Mouse (Mus musculus): ENCODE results near the gene Gm3159. TPM values are rescaled to one million over a fixed set of nuclear protein-coding genes. Genes with fewer than 3 reads are reported as not detected.

Gm3159 gene
- not detected for total RNA-seq (2023)

GRCm38 (mm10) chr14:4397226-4397625, at the start of gene Gm3159:
Gm3159 (plus strand) TSS chr14:4397526.

GRCm38 (mm10) chr14:4414965-4415835, 17.9 kb downstream of the Gm3159 start, which contains the start of gene Gm3164:
Gm3164 (plus strand) TSS chr14:4415448.

GRCm38 (mm10) chr14:4430692-4431091, 33.4 kb downstream of the Gm3159 start, which contains the start of gene Gm3173:
Gm3173 (plus strand) TSS chr14:4430992.

Other genes starting within 250 kb of the Gm3159 start
- gene Gm3127, start 232.5 kb upstream of the Gm3159 start, total RNA-seq (2023): not detected
- not detected for gene Gm2974, start 214.9 kb upstream of the Gm3159 start, total RNA-seq (2023)
- gene Gm3138, start 147.9 kb upstream of the Gm3159 start, total RNA-seq (2023): not detected
- gene Gm3149, start 80.2 kb upstream of the Gm3159 start, total RNA-seq (2023): not detected
- gene 2610042L04Rik, start 62.8 kb upstream of the Gm3159 start, total RNA-seq (2023): not detected
- not detected for gene Gm3164, start 17.9 kb downstream of the Gm3159 start, total RNA-seq (2023)
- not detected for gene Gm3173, start 33.5 kb downstream of the Gm3159 start, total RNA-seq (2023)
- not detected for gene Gm3182, start 84.2 kb downstream of the Gm3159 start, total RNA-seq (2023)
- not detected for gene Gm3047, start 157.9 kb downstream of the Gm3159 start, total RNA-seq (2023)
- not detected for gene Gm8159, start 234.8 kb downstream of the Gm3159 start, total RNA-seq (2023)

All from T-cell, adult 66 days (primary cell).